Mouse (Mus musculus) inflammation-experienced regulatory T-cells (primary cell): ENCODE results near the gene Susd4. TPM values are rescaled to one million over a fixed set of nuclear protein-coding genes. Genes with fewer than 3 reads are reported as not detected.

Experiments used
- polyA plus RNA-seq, 2 experiments: library from polyadenylated mRNA; unstranded; fragments of 100-300 nt; shearing (Covaris generic); gene quantifications; one replicate each; pipeline ENCODE4 v1.2.1; 2017

Susd4 gene
- polyA plus RNA-seq: 1 to 10 TPM; 2.3 to 5.7 TPM

GRCm38 (mm10) chr1:182763716-182764461 is at the start of gene Susd4:
Gene Susd4 (plus strand): TSS chr1:182763860.

GRCm38 (mm10) chr1:182749080-182749479 is 14.6 kb upstream of the Susd4 start, which contains the start of gene Ccdc185:
Gene Ccdc185 (minus strand): TSS chr1:182749180.

Other genes starting within 250 kb of the Susd4 start
- 100 to 1,000 TPM; 147 to 155 TPM for gene Capn2, start 246.3 kb upstream of the Susd4 start, polyA plus RNA-seq
- 1 to 10 TPM in 1 of 2 experiments, under 1 TPM in 1; 0.14 to 2.0 TPM for gene Capn8, start 198.9 kb upstream of the Susd4 start, polyA plus RNA-seq
- under 1 TPM in 1 of 2 experiments, not detected in 1; 0.32 TPM for gene Ccdc185, start 14.7 kb upstream of the Susd4 start, polyA plus RNA-seq
- not detected for gene Tlr5, start 190.9 kb downstream of the Susd4 start, polyA plus RNA-seq